Mouse (Mus musculus): ENCODE measurements around the gene Vps16. TPM values are rescaled to one million over a fixed set of nuclear protein-coding genes. Genes with fewer than 3 reads are reported as not detected.

Gene Vps16
- total RNA-seq (2014; fragmentation: Nextera tagmentation) (55.2 and 58.9 TPM in 2 replicates), total RNA-seq (2017) (180 and 190 TPM in 2 replicates), polyA plus RNA-seq (2012) (12.6 and 20.2 TPM in 2 replicates)

DNA sequence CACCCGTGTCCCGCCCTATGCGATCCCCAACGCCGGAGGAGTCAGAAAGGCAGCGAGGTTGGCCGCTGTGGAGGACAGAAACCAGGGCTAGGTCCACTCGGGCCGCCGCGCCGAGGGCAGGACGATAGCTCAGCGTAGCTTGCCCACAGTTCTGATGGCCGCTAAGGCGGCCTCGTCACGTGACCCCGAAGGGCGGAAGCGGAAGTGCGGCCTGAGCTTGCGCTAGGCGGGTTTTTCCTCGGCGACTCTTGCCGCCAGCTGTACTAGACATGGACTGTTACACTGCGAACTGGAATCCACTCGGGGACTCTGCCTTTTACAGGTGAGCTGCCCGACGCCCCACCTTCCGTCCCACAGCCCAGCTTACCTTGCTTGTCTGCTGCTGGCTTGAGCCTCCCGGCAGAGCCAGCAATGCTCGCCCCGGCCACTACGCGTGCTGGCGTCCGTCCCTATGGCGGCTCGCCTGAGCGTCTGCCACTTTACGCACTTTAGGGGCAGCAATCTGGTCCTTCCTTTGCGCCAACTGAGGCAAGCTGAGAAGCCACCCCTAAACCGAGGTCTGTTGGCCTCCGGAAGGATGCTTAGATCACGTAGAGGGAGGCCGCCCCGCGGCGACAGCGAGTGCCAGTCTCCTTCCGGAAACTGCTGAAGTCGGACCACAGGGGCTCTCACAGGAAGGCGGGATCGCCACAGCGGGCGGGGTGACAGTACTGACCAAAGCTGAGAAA is at the start of gene Vps16, which contains the start of gene Pced1a:
Gene Vps16 (plus strand): TSS at position 214 of the 728 bp plus-strand sequence.
Gene Pced1a (minus strand): TSS at position 576 of the 728 bp plus-strand sequence.
- Histone ChIP-seq H3K27me3 (ENCODE audit: insufficient read depth, low read length) (no peaks in the 10 kb centered on the region), H3K9me3 (replicated peaks) (no peaks in the 10 kb centered on the region), H3K4me1 (ENCODE audit: insufficient read depth, low read depth, low read length) (peaks cover 54% of the 10 kb centered on the region), H3K4me3 (ENCODE audit: low read depth, low read length) (peak within 1 kb of the TSS; percentile 90), H3K36me3 (replicated peaks) (peaks cover 65% of the 10 kb centered on the region)
- ATAC-seq (ENCODE audit: extremely low read depth, insufficient number of reproducible peaks, low FRiP score, poor library complexity, severe bottlenecking) (peak; percentile 69), DNase-seq (ENCODE audit: low spot score) (peak; percentile 83)
- TF ChIP-seq TAL1 (conservative IDR thresholded peaks at IDR 0.05; ENCODE audit: low read depth, low read length) (no peak), CTCF (IDR thresholded peaks at IDR 0.05; ENCODE audit: low read depth, low read length) (no peak), POLR2AphosphoS5 (IDR thresholded peaks at IDR 0.05; ENCODE audit: insufficient replicate concordance, low read depth, low read length) (no peak), GATA2 (IDR thresholded peaks at IDR 0.05; ENCODE audit: borderline replicate concordance, low read depth, low read length) (no peak), GATA1 (IDR thresholded peaks at IDR 0.05; ENCODE audit: borderline replicate concordance, low read length) (no peak)

GRCm38 (mm10) chr2:130374951-130375350 is 49.2 kb upstream of the Vps16 start:
- no peaks in the 10 kb centered on the region for H3K9me3 ChIP-seq (replicated peaks)
- H3K4me1 ChIP-seq (ENCODE audit: insufficient read depth, low read depth, low read length), result peaks cover 10% of the 10 kb centered on the region; the same call in 1 of the 2 replicates
- peaks cover 14% of the 10 kb centered on the region for H3K27me3 ChIP-seq (ENCODE audit: insufficient read depth, low read length)
- no peak for TF ChIP-seq GATA1 (IDR thresholded peaks at IDR 0.05; ENCODE audit: borderline replicate concordance, low read length)
- H3K36me3 ChIP-seq (replicated peaks), result no peaks in the 10 kb centered on the region
- ATAC-seq (ENCODE audit: extremely low read depth, insufficient number of reproducible peaks, low FRiP score, poor library complexity, severe bottlenecking), result no peak
- no peak for DNase-seq (ENCODE audit: low spot score)
- no peak overlapping the region for H3K4me3 ChIP-seq (ENCODE audit: low read depth, low read length)

GRCm38 (mm10) chr2:130383205-130383604 is 40.9 kb upstream of the Vps16 start:
- TF ChIP-seq GATA2 (IDR thresholded peaks at IDR 0.05; ENCODE audit: borderline replicate concordance, low read depth, low read length), result no peak
- TF ChIP-seq GATA1 (IDR thresholded peaks at IDR 0.05; ENCODE audit: borderline replicate concordance, low read length), result no peak
- no peak for TF ChIP-seq TAL1 (conservative IDR thresholded peaks at IDR 0.05; ENCODE audit: low read depth, low read length)
- no peak for TF ChIP-seq POLR2AphosphoS5 (IDR thresholded peaks at IDR 0.05; ENCODE audit: insufficient replicate concordance, low read depth, low read length)
- no peak for TF ChIP-seq CTCF (IDR thresholded peaks at IDR 0.05; ENCODE audit: low read depth, low read length)
- peaks cover 14% of the 10 kb centered on the region for H3K27me3 ChIP-seq (ENCODE audit: insufficient read depth, low read length)
- DNase-seq (ENCODE audit: low spot score) (no peak), ATAC-seq (ENCODE audit: extremely low read depth, insufficient number of reproducible peaks, low FRiP score, poor library complexity, severe bottlenecking) (no peak)
- no peaks in the 10 kb centered on the region for H3K4me1 ChIP-seq (ENCODE audit: insufficient read depth, low read depth, low read length)
- H3K4me3 ChIP-seq (ENCODE audit: low read depth, low read length), result no peak overlapping the region
- H3K9me3 ChIP-seq (replicated peaks), result no peaks in the 10 kb centered on the region
- no peaks in the 10 kb centered on the region for H3K36me3 ChIP-seq (replicated peaks)

DNA sequence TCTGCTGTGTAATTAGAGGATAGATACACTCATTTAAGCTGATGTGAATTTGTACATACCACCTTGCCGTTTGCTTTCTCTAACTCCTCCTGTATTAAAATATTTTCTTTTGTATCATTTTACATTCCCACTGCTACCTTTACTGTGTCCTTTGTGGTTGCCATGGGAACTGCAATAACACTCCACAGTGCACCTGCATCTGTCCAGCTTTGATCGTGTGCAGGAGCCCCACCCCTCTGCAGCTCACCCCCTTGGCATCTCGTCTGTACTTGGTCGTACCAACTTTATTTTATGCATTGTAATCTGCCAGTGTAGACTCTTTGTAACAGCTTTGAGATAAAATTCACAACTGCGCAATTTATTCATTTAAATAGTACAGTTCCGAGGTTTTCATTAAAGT is 40.2 kb upstream of the Vps16 start:
- Histone ChIP-seq H3K36me3 (replicated peaks) (no peaks in the 10 kb centered on the region), H3K9me3 (replicated peaks) (no peaks in the 10 kb centered on the region), H3K4me1 (ENCODE audit: insufficient read depth, low read depth, low read length) (no peaks in the 10 kb centered on the region), H3K27me3 (ENCODE audit: insufficient read depth, low read length) (peaks cover 21% of the 10 kb centered on the region), H3K4me3 (ENCODE audit: low read depth, low read length) (no peak overlapping the region)
- ATAC-seq (ENCODE audit: extremely low read depth, insufficient number of reproducible peaks, low FRiP score, poor library complexity, severe bottlenecking) (no peak), DNase-seq (ENCODE audit: low spot score) (no peak)
- TF ChIP-seq CTCF (IDR thresholded peaks at IDR 0.05; ENCODE audit: low read depth, low read length) (no peak), GATA1 (IDR thresholded peaks at IDR 0.05; ENCODE audit: borderline replicate concordance, low read length) (no peak), TAL1 (conservative IDR thresholded peaks at IDR 0.05; ENCODE audit: low read depth, low read length) (no peak), GATA2 (IDR thresholded peaks at IDR 0.05; ENCODE audit: borderline replicate concordance, low read depth, low read length) (no peak), POLR2AphosphoS5 (IDR thresholded peaks at IDR 0.05; ENCODE audit: insufficient replicate concordance, low read depth, low read length) (no peak)

- Histone ChIP-seq H3K9me3 (replicated peaks) (no peaks in the 10 kb centered on the region), H3K4me1 (ENCODE audit: insufficient read depth, low read depth, low read length) (no peaks in the 10 kb centered on the region), H3K4me3 (ENCODE audit: low read depth, low read length) (no peak overlapping the region), H3K36me3 (replicated peaks) (no peaks in the 10 kb centered on the region), H3K27me3 (ENCODE audit: insufficient read depth, low read length) (peaks cover 32% of the 10 kb centered on the region)
- no peak for ATAC-seq (ENCODE audit: extremely low read depth, insufficient number of reproducible peaks, low FRiP score, poor library complexity, severe bottlenecking)
- TF ChIP-seq GATA2 (IDR thresholded peaks at IDR 0.05; ENCODE audit: borderline replicate concordance, low read depth, low read length) (no peak), POLR2AphosphoS5 (IDR thresholded peaks at IDR 0.05; ENCODE audit: insufficient replicate concordance, low read depth, low read length) (no peak), GATA1 (IDR thresholded peaks at IDR 0.05; ENCODE audit: borderline replicate concordance, low read length) (no peak), CTCF (IDR thresholded peaks at IDR 0.05; ENCODE audit: low read depth, low read length) (no peak), TAL1 (conservative IDR thresholded peaks at IDR 0.05; ENCODE audit: low read depth, low read length) (no peak)
- DNase-seq (ENCODE audit: low spot score), result no peak
Measured at GRCm38 (mm10) chr2:130386212-130386611, 37.9 kb upstream of the Vps16 start.

GRCm38 (mm10) chr2:130388796-130389195 is 35.3 kb upstream of the Vps16 start:
- Histone ChIP-seq H3K27me3 (ENCODE audit: insufficient read depth, low read length) (peaks cover 51% of the 10 kb centered on the region), H3K4me3 (ENCODE audit: low read depth, low read length) (no peak overlapping the region), H3K9me3 (replicated peaks) (no peaks in the 10 kb centered on the region), H3K36me3 (replicated peaks) (no peaks in the 10 kb centered on the region), H3K4me1 (ENCODE audit: insufficient read depth, low read depth, low read length) (no peaks in the 10 kb centered on the region)
- TF ChIP-seq GATA1 (IDR thresholded peaks at IDR 0.05; ENCODE audit: borderline replicate concordance, low read length), result no peak
- no peak for TF ChIP-seq POLR2AphosphoS5 (IDR thresholded peaks at IDR 0.05; ENCODE audit: insufficient replicate concordance, low read depth, low read length)
- TF ChIP-seq TAL1 (conservative IDR thresholded peaks at IDR 0.05; ENCODE audit: low read depth, low read length), result no peak
- no peak for DNase-seq (ENCODE audit: low spot score)
- no peak for ATAC-seq (ENCODE audit: extremely low read depth, insufficient number of reproducible peaks, low FRiP score, poor library complexity, severe bottlenecking)

Data from G1E (cell line).